Mouse (Mus musculus): ENCODE results near the gene Map3k9.

Map3k9 gene

GRCm38 (mm10) chr12:81781105-81781909, at the start of gene Map3k9:
Gene Map3k9, minus strand, starts transcription at chr12:81781175.
- peak; percentile 94 to 95 for DNase-seq (ENCODE audit: low spot score in 2 of 2)

- DNase-seq (ENCODE audit: low spot score in 2 of 2) = no peak
These were observed 47.4 kb upstream of the Map3k9 start for GRCm38 (mm10) chr12:81828355-81828754.

GRCm38 (mm10) chr12:81822778-81823480, 42.0 kb upstream of the Map3k9 start:
- no peak for DNase-seq (ENCODE audit: low spot score in 2 of 2)

- DNase-seq (ENCODE audit: low spot score in 2 of 2) = no peak
These were observed 41.2 kb upstream of the Map3k9 start for GRCm38 (mm10) chr12:81822176-81822575.

- peak in 1 of 2 experiments; percentile 50 for DNase-seq (ENCODE audit: low spot score in 2 of 2)
These were observed 39.7 kb upstream of the Map3k9 start for GRCm38 (mm10) chr12:81820700-81821099.

GRCm38 (mm10) chr12:81817126-81817505, 36.1 kb upstream of the Map3k9 start:
- no peak for DNase-seq (ENCODE audit: low spot score in 2 of 2)

- DNase-seq (ENCODE audit: low spot score in 2 of 2) = no peak
These were observed 35.6 kb upstream of the Map3k9 start for GRCm38 (mm10) chr12:81816330-81817125.

- DNase-seq (ENCODE audit: low spot score in 2 of 2) = no peak
These were observed 33.8 kb upstream of the Map3k9 start for GRCm38 (mm10) chr12:81814742-81815141.

- DNase-seq (ENCODE audit: low spot score in 2 of 2) = no peak
These were observed 29.4 kb upstream of the Map3k9 start for GRCm38 (mm10) chr12:81810417-81810816.

- no peak for DNase-seq (ENCODE audit: low spot score in 2 of 2)
These were observed 27.6 kb upstream of the Map3k9 start for GRCm38 (mm10) chr12:81808596-81808995.

GRCm38 (mm10) chr12:81807953-81808352, 27.0 kb upstream of the Map3k9 start:
- no peak for DNase-seq (ENCODE audit: low spot score in 2 of 2)

- DNase-seq (ENCODE audit: low spot score in 2 of 2) = no peak
These were observed 26.5 kb upstream of the Map3k9 start for GRCm38 (mm10) chr12:81807529-81807837.

- DNase-seq (ENCODE audit: low spot score in 2 of 2) = no peak
These were observed 26.0 kb upstream of the Map3k9 start for GRCm38 (mm10) chr12:81806759-81807528.

GRCm38 (mm10) chr12:81806114-81806513, 25.1 kb upstream of the Map3k9 start:
- no peak for DNase-seq (ENCODE audit: low spot score in 2 of 2)

GRCm38 (mm10) chr12:81803803-81804202, 22.8 kb upstream of the Map3k9 start:
- no peak for DNase-seq (ENCODE audit: low spot score in 2 of 2)

GRCm38 (mm10) chr12:81803016-81803415, 22.0 kb upstream of the Map3k9 start:
- no peak for DNase-seq (ENCODE audit: low spot score in 2 of 2)

GRCm38 (mm10) chr12:81801134-81801533, 20.2 kb upstream of the Map3k9 start:
- no peak for DNase-seq (ENCODE audit: low spot score in 2 of 2)

- peak; percentile 83 to 86 for DNase-seq (ENCODE audit: low spot score in 2 of 2)
These were observed 15.6 kb upstream of the Map3k9 start for GRCm38 (mm10) chr12:81796541-81796940.

GRCm38 (mm10) chr12:81792511-81793218, 11.7 kb upstream of the Map3k9 start:
- DNase-seq (ENCODE audit: low spot score in 2 of 2) = no peak

- DNase-seq (ENCODE audit: low spot score in 2 of 2) = no peak
These were observed 8.5 kb upstream of the Map3k9 start for GRCm38 (mm10) chr12:81789499-81789898.

- DNase-seq (ENCODE audit: low spot score in 2 of 2) = peak; percentile 91 to 97
These were observed 7.7 kb upstream of the Map3k9 start for GRCm38 (mm10) chr12:81788672-81789084.
